Mouse (Mus musculus): ENCODE measurements around the gene Skor1.

DNA sequence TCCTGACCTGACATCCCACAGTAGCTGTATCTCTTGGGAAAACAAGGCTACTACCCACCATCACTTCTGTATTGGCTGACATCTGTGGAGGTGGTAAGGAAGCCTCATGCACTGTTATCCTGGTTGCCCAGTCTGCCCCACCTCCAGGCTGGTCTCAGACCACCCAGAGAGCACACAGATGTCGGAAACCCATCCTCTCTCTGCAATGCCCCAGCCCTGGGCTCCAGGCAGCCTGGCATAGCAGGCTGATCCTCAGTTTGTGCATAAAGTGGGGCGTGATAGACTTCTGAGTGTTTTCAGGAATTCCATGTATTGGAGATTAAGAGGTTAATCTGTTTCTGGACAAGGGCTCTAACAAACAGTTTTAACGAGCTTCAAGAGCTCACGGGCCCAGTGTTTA lies 46.8 kb upstream of the Skor1 start:
- no peak for TF ChIP-seq POLR2A (IDR thresholded peaks at IDR 0.05; ENCODE audit: insufficient read length, low read depth)
- TF ChIP-seq POLR2AphosphoS2 (IDR thresholded peaks at IDR 0.05; ENCODE audit: insufficient read length, low read depth): no peak
- no peak for TF ChIP-seq MAX (IDR thresholded peaks at IDR 0.05; ENCODE audit: low read depth)
- no peak for TF ChIP-seq MYOD1 (IDR thresholded peaks at IDR 0.05; ENCODE audit: control insufficient read depth in 1 of 3, insufficient read length in 2 of 3, low read depth in 2 of 3)
- no peak for TF ChIP-seq USF1 (IDR thresholded peaks at IDR 0.05; ENCODE audit: low read depth)
- TF ChIP-seq E2F4 (IDR thresholded peaks at IDR 0.05; ENCODE audit: insufficient read depth): no peak
- no peak for TF ChIP-seq CEBPB (IDR thresholded peaks at IDR 0.05; ENCODE audit: insufficient read depth, poor library complexity, severe bottlenecking)
- no peak for TF ChIP-seq TCF12 (IDR thresholded peaks at IDR 0.05; ENCODE audit: insufficient read depth, poor library complexity, severe bottlenecking)
- TF ChIP-seq MYOG (IDR thresholded peaks at IDR 0.05; ENCODE audit: control insufficient read depth in 1 of 3, insufficient read depth in 1 of 3, insufficient read length in 2 of 3, low read depth in 2 of 3): no peak
- TF ChIP-seq SRF (IDR thresholded peaks at IDR 0.05; ENCODE audit: control insufficient read depth, insufficient read length, low read depth): no peak
- no peak for TF ChIP-seq TCF3 (IDR thresholded peaks at IDR 0.05; ENCODE audit: insufficient read length, low read depth)

Measured in myocyte (in vitro differentiated cells).